Mouse (Mus musculus) neural tube, embryonic 11.5 days (tissue): ENCODE data around the gene R3hdml. TPM values are rescaled to one million over a fixed set of nuclear protein-coding genes. Genes with fewer than 3 reads are reported as not detected.

Experiments used
- ATAC-seq: fragments of 200-750 bp; cut with Nextera tagmentation; 2 replicates; pipeline ENCODE4 v1.8.0; 2017; ENCODE audit warnings: moderate number of reproducible peaks, mild to moderate bottlenecking, moderate TSS enrichment, moderate library complexity; ENCODE audit not compliant: insufficient read depth, low FRiP score, low TSS enrichment
- DNase-seq: peaks from one replicate; pipeline ENCODE4 v3.0.0-alpha.2; 2015; ENCODE audit warnings: low spot score
- H3K27ac ChIP-seq: fragments of 300-500 bp; sonication (generic); 2 replicates; pipeline ENCODE4 v1.5.1; 2014; ENCODE audit warnings: low read depth, mild to moderate bottlenecking, low read length
- H3K27me3 ChIP-seq: fragments of 300-500 bp; sonication (generic); 2 replicates; pipeline ENCODE4 v1.6.1; 2014; ENCODE audit warnings: mild to moderate bottlenecking, low read length, mixed read lengths; ENCODE audit not compliant: control insufficient read depth, insufficient read depth
- H3K36me3 ChIP-seq: fragments of 300-500 bp; sonication (generic); 2 replicates; pipeline ENCODE4 v1.6.1; 2014; ENCODE audit warnings: mild to moderate bottlenecking, low read length, moderate library complexity, mixed read lengths; ENCODE audit not compliant: control insufficient read depth, insufficient read depth
- H3K4me1 ChIP-seq: fragments of 300-500 bp; sonication (generic); 2 replicates; pipeline ENCODE4 v1.6.1; 2014; ENCODE audit warnings: low read length, mixed read lengths; ENCODE audit not compliant: control insufficient read depth, insufficient read depth
- H3K4me2 ChIP-seq: fragments of 300-500 bp; sonication (generic); 2 replicates; pipeline ENCODE4 v1.6.1; 2014; ENCODE audit warnings: low read depth, mild to moderate bottlenecking, moderate library complexity
- H3K4me3 ChIP-seq: fragments of 300-500 bp; sonication (generic); 2 replicates; pipeline ENCODE4 v1.5.1; 2014; ENCODE audit warnings: low read depth, low read length
- H3K9ac ChIP-seq: fragments of 300-500 bp; sonication (generic); 2 replicates; pipeline ENCODE4 v1.6.1; 2014; ENCODE audit warnings: mild to moderate bottlenecking, low read length
- H3K9me3 ChIP-seq: fragments of 300-500 bp; sonication (generic); 2 replicates; pipeline ENCODE4 v1.6.1; 2016; ENCODE audit warnings: low read length; ENCODE audit not compliant: control insufficient read depth
- WGBS: fragments of 180-500 bp; shearing (Covaris S2); extraction: QIAGEN DNeasy Blood & Tissue Kit; methylation state at CpG from one replicate; pipeline ENCODE4 v1.1.7; 2014; 5-methylcytosine and 5-hydroxymethylcytosine counted together
- polyA plus RNA-seq: library from polyadenylated mRNA; unstranded; fragments of >200 nt; fragmentation: Nextera tagmentation; extraction: Ambion mirVana; gene quantifications from 2 replicates; pipeline ENCODE4 v1.2.1, GENCODE M21; 2014

R3hdml gene
- polyA plus RNA-seq, 1 experiment from 2014 or later: 0.28 TPM

DNA sequence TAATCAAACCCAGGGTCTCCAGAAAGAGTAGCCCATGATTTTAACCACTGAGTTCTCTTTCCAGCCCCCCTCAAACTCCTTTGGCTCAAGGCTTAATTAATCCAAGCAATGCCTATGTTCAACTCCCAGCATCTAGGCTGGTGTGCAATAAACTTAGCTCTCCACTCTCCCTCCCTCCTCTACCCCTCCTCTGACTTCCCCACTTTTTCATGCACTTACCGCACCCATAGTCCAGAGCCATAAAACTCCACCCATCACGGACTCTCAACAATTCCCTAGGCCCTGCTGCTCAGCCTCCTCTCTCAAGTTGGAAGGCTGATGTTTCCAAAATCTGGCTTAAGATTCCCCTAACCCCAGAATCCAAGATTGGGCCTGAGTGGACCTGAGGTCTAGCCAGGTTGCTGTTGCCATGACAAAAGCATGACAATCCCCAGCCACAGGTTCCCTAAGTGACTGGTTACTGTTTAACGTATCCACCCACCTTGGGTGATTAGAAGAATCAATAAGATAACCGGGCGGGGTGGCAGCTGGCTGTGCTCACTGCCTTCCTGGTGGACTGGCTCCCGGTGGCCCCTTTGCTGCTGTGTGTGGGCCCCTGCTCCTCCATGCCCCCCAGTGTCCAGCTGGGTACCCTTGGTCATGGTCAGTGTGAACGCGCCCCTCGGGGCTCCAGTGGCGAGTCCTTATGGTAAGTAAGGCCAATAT lies 14.3 kb downstream of the R3hdml start, which contains the start of gene Hnf4a:
TSS of gene Hnf4a (plus strand) at position 509 of the 705 bp plus-strand sequence.
- DNase-seq (no peak), ATAC-seq (no peak)
- Histone ChIP-seq H3K4me2 (no peak within 1 kb of the TSS), H3K36me3 (no peaks in the 10 kb centered on the region), H3K9ac (no peak within 1 kb of the TSS), H3K4me1 (no peaks in the 10 kb centered on the region), H3K27me3 (no peaks in the 10 kb centered on the region), H3K9me3 (no peaks in the 10 kb centered on the region), H3K27ac (no peak within 1 kb of the TSS), H3K4me3 (no peak within 1 kb of the TSS)
- 79% methylated on average over 10 of the region's 10 CpGs for WGBS

DNA sequence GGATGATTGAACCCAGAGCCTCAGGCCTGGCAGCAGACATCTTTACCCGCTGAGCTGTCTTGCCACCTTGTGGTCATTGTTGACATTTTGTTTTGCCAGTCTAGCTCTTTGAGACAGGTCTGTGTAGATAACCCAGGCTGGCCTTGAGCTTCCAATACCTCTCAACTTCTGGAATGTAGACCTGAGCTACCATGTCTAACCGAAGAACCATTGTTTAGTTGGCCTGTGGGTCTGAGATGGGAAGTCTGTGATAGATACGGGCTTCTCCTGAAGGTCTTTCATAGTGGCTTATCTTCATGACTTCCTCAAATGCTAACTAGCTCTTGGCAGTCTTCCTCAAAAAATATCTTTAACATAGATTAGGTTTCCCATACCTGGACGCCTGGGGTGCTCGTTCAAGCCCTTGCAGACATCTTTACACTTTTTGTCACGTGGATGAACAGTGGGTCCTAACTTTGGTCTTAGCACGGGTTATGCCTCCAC lies 33.7 kb downstream of the R3hdml start:
- no peaks in the 10 kb centered on the region for H3K4me1 ChIP-seq
- H3K9ac ChIP-seq: no peak overlapping the region
- H3K27me3 ChIP-seq: no peaks in the 10 kb centered on the region
- ATAC-seq (no peak), DNase-seq (no peak)
- H3K4me2 ChIP-seq: no peak overlapping the region
- 87% methylated on average over 7 of the region's 7 CpGs for WGBS
- H3K27ac ChIP-seq: no peak overlapping the region
- H3K36me3 ChIP-seq: no peaks in the 10 kb centered on the region
- H3K4me3 ChIP-seq: no peak overlapping the region
- H3K9me3 ChIP-seq: no peaks in the 10 kb centered on the region

DNA sequence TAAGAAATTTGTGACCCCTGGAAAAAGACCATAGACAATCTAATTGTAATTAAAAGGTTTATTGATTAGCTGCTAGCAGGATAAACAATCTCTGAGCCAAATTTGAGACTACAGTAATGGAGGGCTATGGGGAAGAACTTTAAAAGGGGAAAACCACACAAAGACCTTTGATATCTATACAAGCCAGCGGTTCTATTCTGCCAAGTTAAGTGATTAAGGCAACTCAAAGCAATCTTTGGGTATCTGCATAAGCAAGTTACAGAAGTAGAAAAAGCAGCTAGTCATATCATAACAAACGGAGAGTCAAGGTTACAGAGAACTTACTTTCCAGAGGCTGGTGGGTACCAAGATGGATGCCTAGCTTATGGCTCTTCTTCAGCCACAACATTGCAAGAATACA lies 35.4 kb downstream of the R3hdml start:
- 84% methylated on average over 2 of the region's 2 CpGs for WGBS
- Histone ChIP-seq H3K27ac (no peak overlapping the region), H3K27me3 (no peaks in the 10 kb centered on the region), H3K36me3 (no peaks in the 10 kb centered on the region), H3K9me3 (no peaks in the 10 kb centered on the region), H3K4me1 (no peaks in the 10 kb centered on the region), H3K9ac (no peak overlapping the region), H3K4me3 (no peak overlapping the region), H3K4me2 (no peak overlapping the region)
- no peak for DNase-seq
- ATAC-seq: no peak

DNA sequence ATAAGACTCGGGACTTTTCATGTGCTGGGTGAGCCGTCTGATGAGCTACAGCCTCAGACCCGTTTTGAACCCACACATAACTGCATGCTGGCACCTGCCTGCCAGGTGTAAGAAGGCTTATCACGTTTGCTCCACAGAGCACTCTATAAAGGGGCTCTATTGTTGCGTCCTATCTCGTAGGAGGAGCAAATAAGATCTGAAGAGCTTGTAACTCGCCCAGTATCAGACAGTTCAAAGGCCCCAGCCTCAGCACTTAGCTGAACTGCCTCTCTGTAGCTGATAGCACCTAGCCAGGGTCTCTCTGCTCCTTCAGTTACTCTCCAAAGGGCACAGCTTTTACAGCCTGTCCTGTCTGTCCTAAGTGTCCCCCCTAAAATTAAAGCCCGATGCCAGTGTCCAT lies 38.3 kb downstream of the R3hdml start:
- ATAC-seq (no peak), DNase-seq (no peak)
- no peak overlapping the region for H3K4me2 ChIP-seq
- no peaks in the 10 kb centered on the region for H3K36me3 ChIP-seq
- H3K27ac ChIP-seq: no peak overlapping the region
- no peak overlapping the region for H3K4me3 ChIP-seq
- no peaks in the 10 kb centered on the region for H3K27me3 ChIP-seq
- 57% methylated on average over 8 of the region's 8 CpGs for WGBS
- no peak overlapping the region for H3K9ac ChIP-seq
- no peaks in the 10 kb centered on the region for H3K4me1 ChIP-seq
- H3K9me3 ChIP-seq: no peaks in the 10 kb centered on the region

DNA sequence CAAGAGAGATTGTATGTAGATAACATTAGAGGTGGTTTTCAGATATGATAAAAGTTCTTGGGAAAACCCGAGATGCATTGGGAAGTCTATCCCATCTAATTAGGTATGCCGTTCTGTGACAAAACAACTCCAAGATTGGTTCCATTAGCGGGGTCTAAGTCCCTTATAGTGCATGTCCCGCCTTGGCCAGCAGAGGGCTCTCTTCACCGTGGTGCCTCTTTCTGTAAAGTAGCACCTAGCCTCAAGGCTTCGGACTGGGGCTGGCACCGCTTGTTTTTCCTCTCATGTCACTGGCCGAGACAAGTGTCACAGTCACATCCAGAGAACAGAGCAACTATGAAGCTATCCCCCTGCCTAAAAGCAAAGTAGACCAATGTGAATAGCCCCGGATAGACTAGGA lies 39.8 kb downstream of the R3hdml start:
- no peaks in the 10 kb centered on the region for H3K9me3 ChIP-seq
- no peak overlapping the region for H3K4me3 ChIP-seq
- ATAC-seq (no peak), DNase-seq (peak; percentile 79)
- H3K27me3 ChIP-seq: no peaks in the 10 kb centered on the region
- no peak overlapping the region for H3K27ac ChIP-seq
- H3K9ac ChIP-seq: no peak overlapping the region
- 13% methylated on average over 9 of the region's 9 CpGs for WGBS
- no peaks in the 10 kb centered on the region for H3K4me1 ChIP-seq
- H3K36me3 ChIP-seq: no peaks in the 10 kb centered on the region
- H3K4me2 ChIP-seq: no peak overlapping the region

DNA sequence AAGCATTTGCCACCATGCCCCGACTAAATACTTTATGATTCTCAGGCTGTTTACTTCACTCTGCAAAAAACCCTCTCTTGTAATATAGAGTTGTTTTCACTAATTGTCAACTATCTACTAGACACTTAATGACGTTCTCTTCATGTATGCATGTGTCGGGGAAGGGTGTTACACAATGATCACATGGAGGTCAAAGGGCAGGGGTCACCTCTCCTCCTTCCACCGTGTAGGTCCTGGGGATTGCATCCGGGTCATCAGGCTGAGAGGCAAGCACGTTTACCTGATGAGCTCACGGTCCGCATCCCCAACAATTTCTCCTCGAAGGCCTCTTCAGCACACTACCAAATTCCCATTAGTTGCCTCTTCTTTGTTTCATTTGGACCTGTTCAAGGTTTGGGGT lies 41.1 kb downstream of the R3hdml start:
- Histone ChIP-seq H3K9me3 (no peaks in the 10 kb centered on the region), H3K4me2 (no peak overlapping the region), H3K36me3 (no peaks in the 10 kb centered on the region), H3K27me3 (no peaks in the 10 kb centered on the region), H3K9ac (no peak overlapping the region), H3K27ac (no peak overlapping the region), H3K4me3 (no peak overlapping the region), H3K4me1 (no peaks in the 10 kb centered on the region)
- DNase-seq: no peak
- no peak for ATAC-seq
- WGBS: 89% methylated on average over 9 of the region's 9 CpGs

DNA sequence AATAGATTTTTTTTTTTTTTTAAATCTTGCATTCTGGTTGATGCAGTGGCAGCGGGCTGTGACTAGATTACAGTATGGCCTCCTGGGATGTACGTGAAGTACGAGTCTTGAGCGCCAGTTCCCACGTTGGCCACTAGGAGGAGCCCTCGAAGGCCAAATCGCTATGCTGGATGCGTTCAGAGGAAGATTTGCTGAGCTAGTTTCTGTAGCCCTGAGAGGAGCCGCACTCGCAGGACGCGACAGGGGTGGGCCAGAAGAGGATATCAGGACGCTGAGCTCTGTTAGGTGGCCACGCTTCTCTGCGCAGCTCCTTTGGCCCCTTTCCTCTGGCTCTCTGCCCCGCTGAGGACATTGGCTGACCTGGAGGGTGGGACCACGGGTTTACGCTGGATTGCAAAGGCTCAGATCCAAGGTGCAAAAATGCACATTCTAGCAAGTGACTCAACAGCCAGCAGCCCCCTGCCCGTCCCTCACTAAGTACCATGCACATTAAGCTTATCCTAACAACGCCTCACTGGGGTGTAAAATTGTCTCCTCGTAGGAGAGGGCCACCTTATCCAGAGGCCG lies 42.9 kb downstream of the R3hdml start:
- H3K9ac ChIP-seq: peak overlapping the region; percentile 30
- H3K4me1 ChIP-seq: no peaks in the 10 kb centered on the region
- H3K27me3 ChIP-seq: no peaks in the 10 kb centered on the region
- 12% methylated on average over 22 of the region's 22 CpGs for WGBS
- peak; percentile 69 for ATAC-seq
- DNase-seq: peak; percentile 89
- no peak overlapping the region for H3K4me3 ChIP-seq
- no peaks in the 10 kb centered on the region for H3K36me3 ChIP-seq
- H3K9me3 ChIP-seq: no peaks in the 10 kb centered on the region
- H3K4me2 ChIP-seq: peak overlapping the region; percentile 31
- H3K27ac ChIP-seq: no peak overlapping the region

DNA sequence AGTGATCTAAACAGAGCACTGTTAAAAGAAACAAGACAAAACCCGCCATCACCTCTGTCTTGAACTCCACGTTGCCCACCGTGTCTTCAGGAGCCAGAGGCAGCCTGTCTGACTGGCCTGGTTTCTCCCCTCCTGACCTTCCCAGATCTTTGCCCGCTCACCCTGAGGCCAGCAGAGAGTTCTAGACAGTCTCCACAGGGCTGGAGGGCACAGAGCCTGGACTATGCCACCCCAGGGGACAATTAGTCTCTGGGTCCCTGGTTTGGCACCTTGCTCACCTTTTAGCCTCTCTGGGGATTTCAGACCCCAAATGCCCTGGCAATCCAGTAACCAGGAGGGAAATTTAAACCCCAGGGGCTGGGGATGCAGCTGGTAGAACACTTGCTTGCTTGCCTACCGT lies 45.3 kb downstream of the R3hdml start:
- Histone ChIP-seq H3K27ac (no peak overlapping the region), H3K4me2 (no peak overlapping the region), H3K36me3 (no peaks in the 10 kb centered on the region), H3K9ac (no peak overlapping the region), H3K27me3 (no peaks in the 10 kb centered on the region), H3K4me3 (no peak overlapping the region), H3K4me1 (no peaks in the 10 kb centered on the region), H3K9me3 (no peaks in the 10 kb centered on the region)
- no peak for ATAC-seq
- 69% methylated on average over 5 of the region's 5 CpGs for WGBS
- no peak for DNase-seq

DNA sequence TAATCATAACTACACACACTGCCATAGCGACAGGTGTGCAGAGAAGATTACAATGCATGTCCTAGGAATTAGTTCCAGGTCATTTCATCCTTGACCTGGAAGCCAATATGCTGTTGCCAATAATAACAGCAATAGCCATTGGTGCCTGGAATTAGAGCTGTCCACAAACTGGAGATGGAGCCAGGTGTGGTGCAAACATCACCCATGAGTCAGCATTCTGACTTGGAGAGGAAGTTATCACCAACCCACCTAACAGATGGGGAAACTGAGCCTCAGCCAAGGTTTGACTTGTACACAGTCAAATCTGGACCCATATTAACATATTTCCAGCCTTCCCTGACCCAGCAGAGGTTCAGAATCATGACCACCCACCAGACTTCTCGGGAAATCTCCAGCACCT lies 46.3 kb downstream of the R3hdml start:
- H3K9me3 ChIP-seq: no peaks in the 10 kb centered on the region
- ATAC-seq: no peak
- H3K27ac ChIP-seq: no peak overlapping the region
- H3K27me3 ChIP-seq: no peaks in the 10 kb centered on the region
- H3K4me2 ChIP-seq: no peak overlapping the region
- no peak for DNase-seq
- no peaks in the 10 kb centered on the region for H3K36me3 ChIP-seq
- 76% methylated on average over 2 of the region's 2 CpGs for WGBS
- H3K9ac ChIP-seq: no peak overlapping the region
- H3K4me3 ChIP-seq: no peak overlapping the region
- no peaks in the 10 kb centered on the region for H3K4me1 ChIP-seq
